Mouse (Mus musculus): Measurements from ENCODE around the gene Nudt14. TPM values are rescaled to one million over a fixed set of nuclear protein-coding genes. Genes with fewer than 3 reads are reported as not detected.

Nudt14 gene
- polyA plus RNA-seq, 1 experiment from 2014 or later = 88.5 TPM

- Histone ChIP-seq H3K4me3 (replicated peaks) (no peak overlapping the region), H3K27ac (no peak overlapping the region), H3K4me2 (no peak overlapping the region), H3K4me1 (no peaks in the 10 kb centered on the region), H3K36me3 (0 out of 2 replicates have a peak, but pooled peaks cover 9% of the 10 kb centered on the region), H3K27me3 (peaks cover 5% of the 10 kb centered on the region; the same call in 1 of the 2 replicates), H3K9me3 (replicated peaks) (no peaks in the 10 kb centered on the region), H3K9ac (no peak overlapping the region)
- no peak for ATAC-seq (replicated peaks; ENCODE audit: low FRiP score)
- WGBS = 73% methylated on average over 5 of the region's 5 CpGs
Measured at GRCm38 (mm10) chr12:112905001-112905400, 36.9 kb downstream of the Nudt14 start.

GRCm38 (mm10) chr12:112903941-112904340, 38.0 kb downstream of the Nudt14 start:
- Histone ChIP-seq H3K36me3 (0 out of 2 replicates have a peak, but pooled peaks cover 4% of the 10 kb centered on the region), H3K27ac (no peak overlapping the region), H3K9me3 (replicated peaks) (no peaks in the 10 kb centered on the region), H3K4me3 (replicated peaks) (no peak overlapping the region), H3K9ac (no peak overlapping the region), H3K4me1 (no peaks in the 10 kb centered on the region), H3K27me3 (peaks cover 11% of the 10 kb centered on the region), H3K4me2 (no peak overlapping the region)
- peak; percentile 63 for ATAC-seq (replicated peaks; ENCODE audit: low FRiP score)
- 40% methylated on average over 8 of the region's 8 CpGs for whole genome bisulfite sequencing

GRCm38 (mm10) chr12:112900641-112901040, 41.3 kb downstream of the Nudt14 start:
- H3K4me3 ChIP-seq (replicated peaks) = no peak overlapping the region
- H3K9me3 ChIP-seq (replicated peaks) = no peaks in the 10 kb centered on the region
- H3K4me2 ChIP-seq = no peak overlapping the region
- peaks cover 36% of the 10 kb centered on the region for H3K27me3 ChIP-seq
- peaks cover 15% of the 10 kb centered on the region for H3K4me1 ChIP-seq
- WGBS = 85% methylated on average over 9 of the region's 9 CpGs
- no peak for ATAC-seq (replicated peaks; ENCODE audit: low FRiP score)
- H3K9ac ChIP-seq = no peak overlapping the region
- no peaks in the 10 kb centered on the region for H3K36me3 ChIP-seq
- H3K27ac ChIP-seq = no peak overlapping the region

- Histone ChIP-seq H3K4me2 (no peak overlapping the region), H3K27ac (no peak overlapping the region), H3K9ac (no peak overlapping the region), H3K4me1 (peaks cover 15% of the 10 kb centered on the region), H3K9me3 (replicated peaks) (no peaks in the 10 kb centered on the region), H3K27me3 (peaks cover 48% of the 10 kb centered on the region), H3K36me3 (no peaks in the 10 kb centered on the region), H3K4me3 (replicated peaks) (no peak overlapping the region)
- WGBS = 50% methylated on average over 4 of the region's 4 CpGs
- no peak for ATAC-seq (replicated peaks; ENCODE audit: low FRiP score)
Measured at GRCm38 (mm10) chr12:112898960-112899359, 43.0 kb downstream of the Nudt14 start.

GRCm38 (mm10) chr12:112898351-112898750, 43.6 kb downstream of the Nudt14 start:
- 0 out of 2 replicates have a peak overlapping the region, but pooled peaks have one; percentile 16 for H3K27ac ChIP-seq

GRCm38 (mm10) chr12:112897522-112898212, 44.3 kb downstream of the Nudt14 start:
- peak overlapping the region; percentile 39 for H3K4me2 ChIP-seq
- H3K27me3 ChIP-seq = peaks cover 50% of the 10 kb centered on the region
- H3K4me3 ChIP-seq (replicated peaks) = 0 out of 2 replicates have a peak overlapping the region, but pooled peaks have one; percentile 1
- 0 out of 2 replicates have a peak overlapping the region, but pooled peaks have one; percentile 23 for H3K27ac ChIP-seq
- H3K9ac ChIP-seq = no peak overlapping the region
- H3K36me3 ChIP-seq = no peaks in the 10 kb centered on the region
- 17% methylated on average over 16 of the region's 16 CpGs for WGBS
- no peaks in the 10 kb centered on the region for H3K9me3 ChIP-seq (replicated peaks)
- peaks cover 15% of the 10 kb centered on the region for H3K4me1 ChIP-seq
- peak; percentile 81 for ATAC-seq (replicated peaks; ENCODE audit: low FRiP score)

More at GRCm38 (mm10) chr12:112898351-112898750, 43.6 kb downstream of the Nudt14 start:
- H3K9ac ChIP-seq = no peak overlapping the region
- H3K4me1 ChIP-seq = peaks cover 15% of the 10 kb centered on the region
- ATAC-seq (replicated peaks; ENCODE audit: low FRiP score) = no peak
- no peaks in the 10 kb centered on the region for H3K36me3 ChIP-seq
- peaks cover 50% of the 10 kb centered on the region for H3K27me3 ChIP-seq
- H3K4me2 ChIP-seq = no peak overlapping the region
- H3K4me3 ChIP-seq (replicated peaks) = no peak overlapping the region
- WGBS = 46% methylated on average over 12 of the region's 12 CpGs
- H3K9me3 ChIP-seq (replicated peaks) = no peaks in the 10 kb centered on the region

GRCm38 (mm10) chr12:112894969-112895368, 47.0 kb downstream of the Nudt14 start:
- peaks cover 15% of the 10 kb centered on the region for H3K4me1 ChIP-seq
- no peaks in the 10 kb centered on the region for H3K9me3 ChIP-seq (replicated peaks)
- no peaks in the 10 kb centered on the region for H3K36me3 ChIP-seq
- peaks cover 48% of the 10 kb centered on the region for H3K27me3 ChIP-seq
- ATAC-seq (replicated peaks; ENCODE audit: low FRiP score) = no peak
- H3K4me3 ChIP-seq (replicated peaks) = no peak overlapping the region
- H3K9ac ChIP-seq = no peak overlapping the region
- no peak overlapping the region for H3K4me2 ChIP-seq
- no peak overlapping the region; the same call in 1 of the 2 replicates for H3K27ac ChIP-seq
- WGBS = 68% methylated on average over 4 of the region's 4 CpGs

- H3K36me3 ChIP-seq = no peaks in the 10 kb centered on the region
- no peak for ATAC-seq (replicated peaks; ENCODE audit: low FRiP score)
- no peaks in the 10 kb centered on the region for H3K9me3 ChIP-seq (replicated peaks)
- H3K4me3 ChIP-seq (replicated peaks) = no peak overlapping the region
- peaks cover 45% of the 10 kb centered on the region for H3K27me3 ChIP-seq
- peaks cover 15% of the 10 kb centered on the region for H3K4me1 ChIP-seq
- no peak overlapping the region for H3K9ac ChIP-seq
- WGBS = 58% methylated on average over 11 of the region's 11 CpGs
- H3K27ac ChIP-seq = no peak overlapping the region
- H3K4me2 ChIP-seq = no peak overlapping the region
Measured at GRCm38 (mm10) chr12:112894303-112894884, 47.5 kb downstream of the Nudt14 start.

GRCm38 (mm10) chr12:112885465-112885864, 56.5 kb downstream of the Nudt14 start:
- Histone ChIP-seq H3K9me3 (replicated peaks) (no peaks in the 10 kb centered on the region), H3K27me3 (peaks cover 2% of the 10 kb centered on the region; the same call in 1 of the 2 replicates), H3K4me3 (replicated peaks) (no peak overlapping the region), H3K9ac (no peak overlapping the region), H3K4me1 (no peaks in the 10 kb centered on the region), H3K27ac (no peak overlapping the region), H3K36me3 (no peaks in the 10 kb centered on the region), H3K4me2 (no peak overlapping the region)
- 40% methylated on average over 7 of the region's 7 CpGs for WGBS
- ATAC-seq (replicated peaks; ENCODE audit: low FRiP score) = no peak

Small RNAs within 50 kb of the gene (microRNA-seq; reads per million reads assigned to microRNA genes)
- not detected for gene Mir6941

Other genes with a start within 250 kb of the Nudt14 start
- gene Cep170b, start 221.7 kb downstream of the Nudt14 start, polyA plus RNA-seq (2015; fragmentation: Nextera tagmentation; extraction: Ambion mirVana) = 15.8 and 16.6 TPM in 2 replicates
- gene Pld4, start 181.5 kb downstream of the Nudt14 start, polyA plus RNA-seq (2015; fragmentation: Nextera tagmentation; extraction: Ambion mirVana) = 7.9 and 10.4 TPM in 2 replicates
- 1.0 and 1.8 TPM in 2 replicates for gene Ahnak2, start 139.5 kb downstream of the Nudt14 start, polyA plus RNA-seq (2015; fragmentation: Nextera tagmentation; extraction: Ambion mirVana)
- 11.2 and 11.9 TPM in 2 replicates for gene Clba1, start 133.2 kb downstream of the Nudt14 start, polyA plus RNA-seq (2015; fragmentation: Nextera tagmentation; extraction: Ambion mirVana)
- gene Cdca4, start 112.7 kb downstream of the Nudt14 start, polyA plus RNA-seq (2015; fragmentation: Nextera tagmentation; extraction: Ambion mirVana) = 113 and 122 TPM in 2 replicates
- 0.12 and 0.14 TPM in 2 replicates for gene Gpr132, start 73.9 kb downstream of the Nudt14 start, polyA plus RNA-seq (2015; fragmentation: Nextera tagmentation; extraction: Ambion mirVana)
- gene Jag2, start 12.3 kb downstream of the Nudt14 start, polyA plus RNA-seq (2015; fragmentation: Nextera tagmentation; extraction: Ambion mirVana) = 3.0 and 3.5 TPM in 2 replicates
- gene Btbd6, start 34.4 kb upstream of the Nudt14 start, polyA plus RNA-seq (2015; fragmentation: Nextera tagmentation; extraction: Ambion mirVana) = 24.7 and 25.3 TPM in 2 replicates
- gene Brf1, start 58.6 kb upstream of the Nudt14 start, polyA plus RNA-seq (2015; fragmentation: Nextera tagmentation; extraction: Ambion mirVana) = 62.4 and 70.4 TPM in 2 replicates
- gene Pacs2, start 72.4 kb upstream of the Nudt14 start, polyA plus RNA-seq (2015; fragmentation: Nextera tagmentation; extraction: Ambion mirVana) = 12.6 and 14.3 TPM in 2 replicates
- gene Tex22, start 132.4 kb upstream of the Nudt14 start, polyA plus RNA-seq (2015; fragmentation: Nextera tagmentation; extraction: Ambion mirVana) = 0.80 TPM in 1 of 2 replicates, not detected in the other
- 16.0 and 16.3 TPM in 2 replicates for gene Mta1, start 156.2 kb upstream of the Nudt14 start, polyA plus RNA-seq (2015; fragmentation: Nextera tagmentation; extraction: Ambion mirVana)
- gene Crip2, start 198.1 kb upstream of the Nudt14 start, polyA plus RNA-seq (2015; fragmentation: Nextera tagmentation; extraction: Ambion mirVana) = 203 and 210 TPM in 2 replicates
- 309 and 310 TPM in 2 replicates for gene Crip1, start 204.2 kb upstream of the Nudt14 start, polyA plus RNA-seq (2015; fragmentation: Nextera tagmentation; extraction: Ambion mirVana)
- gene Tedc1, start 214.3 kb upstream of the Nudt14 start, polyA plus RNA-seq (2015; fragmentation: Nextera tagmentation; extraction: Ambion mirVana) = 40.2 and 42.0 TPM in 2 replicates
- gene Tmem121, start 243.8 kb upstream of the Nudt14 start, polyA plus RNA-seq (2015; fragmentation: Nextera tagmentation; extraction: Ambion mirVana) = 9.5 and 10.5 TPM in 2 replicates